Mouse (Mus musculus): ENCODE results near the gene P2rx5.

- no peak for TF ChIP-seq POLR2A (IDR thresholded peaks at IDR 0.05; ENCODE audit: control insufficient read depth, extremely low read depth, insufficient read depth, low read length, poor library complexity)
- no peak for TF ChIP-seq CTCF (IDR thresholded peaks at IDR 0.05; ENCODE audit: borderline replicate concordance, control insufficient read depth, extremely low read depth, insufficient read depth, low read length, poor library complexity)
These were observed 41.4 kb downstream of the P2rx5 start for GRCm38 (mm10) chr11:73201597-73201996.
